Mouse (Mus musculus) forebrain, embryonic 15.5 days (tissue): ENCODE data around the gene Krt13. TPM values are rescaled to one million over a fixed set of nuclear protein-coding genes. Genes with fewer than 3 reads are reported as not detected.

Experiments used
- ATAC-seq: fragments of 200-750 bp; cut with Nextera tagmentation; replicated peaks from 2 replicates; pipeline ENCODE4 v1.8.0; 2017; ENCODE audit warnings: mild to moderate bottlenecking, moderate TSS enrichment, moderate library complexity
- H3K27ac ChIP-seq: fragments of 300-500 bp; sonication (generic); replicated peaks from 2 replicates; pipeline ENCODE4 v1.5.1; 2015; ENCODE audit warnings: mild to moderate bottlenecking, inconsistent platforms
- H3K27me3 ChIP-seq: fragments of 300-500 bp; sonication (generic); 2 replicates; pipeline ENCODE4 v1.6.1; 2015; ENCODE audit warnings: inconsistent platforms
- H3K36me3 ChIP-seq: fragments of 300-500 bp; sonication (generic); 2 replicates; pipeline ENCODE4 v1.6.1; 2015; ENCODE audit warnings: mild to moderate bottlenecking, inconsistent platforms
- H3K4me1 ChIP-seq: fragments of 300-500 bp; sonication (generic); 2 replicates; pipeline ENCODE4 v1.6.1; 2015; ENCODE audit warnings: inconsistent platforms
- H3K4me2 ChIP-seq: fragments of 300-500 bp; sonication (generic); replicated peaks from 2 replicates; pipeline ENCODE4 v1.6.1; 2015; ENCODE audit warnings: mild to moderate bottlenecking, inconsistent platforms
- H3K4me3 ChIP-seq: fragments of 300-500 bp; sonication (generic); 2 replicates; pipeline ENCODE4 v1.5.1; 2015; ENCODE audit warnings: mild to moderate bottlenecking, inconsistent platforms
- H3K9ac ChIP-seq: fragments of 300-500 bp; sonication (generic); replicated peaks from 2 replicates; pipeline ENCODE4 v1.6.1; 2015; ENCODE audit warnings: mild to moderate bottlenecking, inconsistent platforms
- H3K9me3 ChIP-seq: fragments of 300-500 bp; sonication (generic); 2 replicates; pipeline ENCODE4 v1.6.1; 2016; ENCODE audit warnings: inconsistent platforms
- WGBS: fragments of 180-500 bp; shearing (Covaris S2); methylation state at CpG from one replicate; pipeline ENCODE4 v1.1.7; 2015; ENCODE audit warnings: mixed read lengths; 5-methylcytosine and 5-hydroxymethylcytosine counted together
- polyA plus RNA-seq: library from polyadenylated mRNA; unstranded; fragments of >200 nt; fragmentation: Nextera tagmentation; extraction: Ambion mirVana; gene quantifications from 2 replicates; pipeline ENCODE4 v1.2.1, GENCODE M21; 2015

Gene Krt13
- polyA plus RNA-seq, 1 experiment from 2014 or later, result not detected

GRCm38 (mm10) chr11:100102693-100103429 lies 18.5 kb downstream of the Krt13 start:
- no peak overlapping the region for H3K4me3 ChIP-seq
- WGBS, result 69% methylated on average over 15 of the region's 15 CpGs
- no peaks in the 10 kb centered on the region for H3K27me3 ChIP-seq
- H3K4me2 ChIP-seq, result no peak overlapping the region
- H3K9me3 ChIP-seq, result no peaks in the 10 kb centered on the region
- H3K4me1 ChIP-seq, result no peaks in the 10 kb centered on the region
- H3K36me3 ChIP-seq, result no peaks in the 10 kb centered on the region
- no peak overlapping the region for H3K9ac ChIP-seq
- no peak for ATAC-seq
- H3K27ac ChIP-seq, result no peak overlapping the region

DNA sequence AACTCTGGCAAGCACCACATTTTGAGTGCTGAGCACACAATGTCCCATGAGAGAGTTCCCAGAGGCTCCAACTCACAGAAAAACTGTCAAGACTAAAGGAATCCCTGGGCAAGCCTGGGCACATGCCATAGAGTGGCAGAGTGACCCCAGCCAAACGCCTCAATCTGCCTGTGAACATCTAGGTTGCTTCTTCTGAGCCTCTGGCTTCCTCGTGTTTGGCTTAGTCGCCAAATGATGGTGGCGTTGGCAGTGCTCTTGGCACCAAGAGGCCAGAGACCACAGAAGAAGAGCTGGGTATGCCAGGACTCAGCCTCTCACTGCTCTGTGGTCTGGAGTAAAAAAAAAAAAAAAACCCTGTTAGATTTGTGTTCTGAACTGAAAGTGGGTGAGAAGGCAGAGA lies 21.0 kb downstream of the Krt13 start:
- Histone ChIP-seq H3K27me3 (no peaks in the 10 kb centered on the region), H3K9me3 (no peaks in the 10 kb centered on the region), H3K4me1 (no peaks in the 10 kb centered on the region), H3K36me3 (no peaks in the 10 kb centered on the region), H3K27ac (no peak overlapping the region), H3K4me2 (no peak overlapping the region), H3K9ac (no peak overlapping the region), H3K4me3 (no peak overlapping the region)
- 86% methylated on average over 4 of the region's 4 CpGs for WGBS
- no peak for ATAC-seq

DNA sequence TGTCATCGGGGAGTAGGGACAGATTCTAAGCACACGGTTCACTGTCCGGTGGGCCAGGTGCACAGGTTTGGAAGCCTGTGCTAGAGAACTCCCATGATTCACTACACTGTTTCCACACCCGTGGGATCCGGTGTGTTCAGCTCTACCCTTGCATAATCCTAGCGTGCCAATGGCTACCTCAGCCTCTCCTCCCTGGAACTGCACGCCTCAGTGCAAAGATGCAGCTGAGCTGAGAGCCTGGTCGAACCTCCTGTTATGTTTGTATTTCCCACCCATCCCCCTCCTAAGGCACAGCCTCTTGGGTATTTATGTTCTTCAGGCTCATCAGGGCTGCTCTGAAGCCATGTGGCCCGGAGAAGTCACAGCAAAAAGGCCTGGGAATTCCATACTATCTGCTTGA lies 23.5 kb downstream of the Krt13 start:
- no peak overlapping the region for H3K4me3 ChIP-seq
- ATAC-seq, result no peak
- no peaks in the 10 kb centered on the region for H3K36me3 ChIP-seq
- H3K9ac ChIP-seq, result no peak overlapping the region
- 86% methylated on average over 9 of the region's 9 CpGs for whole genome bisulfite sequencing
- H3K4me1 ChIP-seq, result no peaks in the 10 kb centered on the region
- H3K27ac ChIP-seq, result no peak overlapping the region
- H3K27me3 ChIP-seq, result no peaks in the 10 kb centered on the region
- H3K4me2 ChIP-seq, result no peak overlapping the region
- no peaks in the 10 kb centered on the region for H3K9me3 ChIP-seq

- no peaks in the 10 kb centered on the region for H3K4me1 ChIP-seq
- no peak for ATAC-seq
- H3K9me3 ChIP-seq, result no peaks in the 10 kb centered on the region
- H3K9ac ChIP-seq, result no peak within 1 kb of the TSS
- WGBS, result 45% methylated on average over 9 of the region's 9 CpGs
- H3K27ac ChIP-seq, result no peak within 1 kb of the TSS
- H3K4me3 ChIP-seq, result no peak within 1 kb of the TSS
- H3K27me3 ChIP-seq, result no peaks in the 10 kb centered on the region
- no peak within 1 kb of the TSS for H3K4me2 ChIP-seq
- no peaks in the 10 kb centered on the region for H3K36me3 ChIP-seq
Measured at GRCm38 (mm10) chr11:100096141-100096540, 25.2 kb downstream of the Krt13 start, which contains the start of gene Krt35. Gene Krt35, minus strand, starts transcription at chr11:100096241.

GRCm38 (mm10) chr11:100088378-100089025 lies 32.9 kb downstream of the Krt13 start:
- H3K4me2 ChIP-seq, result no peak overlapping the region
- 70% methylated on average over 7 of the region's 7 CpGs for WGBS
- H3K4me1 ChIP-seq, result no peaks in the 10 kb centered on the region

GRCm38 (mm10) chr11:100087861-100088260 lies 33.5 kb downstream of the Krt13 start, which contains the start of gene Krt32:
Gene Krt32, minus strand, starts transcription at chr11:100088226.
- Histone ChIP-seq H3K9ac (no peak within 1 kb of the TSS), H3K9me3 (no peaks in the 10 kb centered on the region), H3K4me2 (no peak within 1 kb of the TSS), H3K4me1 (no peaks in the 10 kb centered on the region), H3K4me3 (no peak within 1 kb of the TSS), H3K27me3 (no peaks in the 10 kb centered on the region), H3K27ac (no peak within 1 kb of the TSS), H3K36me3 (no peaks in the 10 kb centered on the region)
- 89% methylated on average over 10 of the region's 10 CpGs for WGBS
- no peak for ATAC-seq

More at GRCm38 (mm10) chr11:100088378-100089025, 32.9 kb downstream of the Krt13 start:
- ATAC-seq, result no peak
- Histone ChIP-seq H3K9ac (no peak overlapping the region), H3K36me3 (no peaks in the 10 kb centered on the region), H3K9me3 (no peaks in the 10 kb centered on the region), H3K27ac (no peak overlapping the region), H3K4me3 (no peak overlapping the region), H3K27me3 (no peaks in the 10 kb centered on the region)

- ATAC-seq, result no peak
- WGBS, result 58% methylated on average over 1 of the region's 1 CpGs
Measured at GRCm38 (mm10) chr11:100073873-100074272, 47.5 kb downstream of the Krt13 start.

More at GRCm38 (mm10) chr11:100073873-100074272, 47.5 kb downstream of the Krt13 start:
- no peaks in the 10 kb centered on the region for H3K27me3 ChIP-seq
- no peak overlapping the region for H3K4me2 ChIP-seq
- no peak overlapping the region for H3K9ac ChIP-seq
- H3K4me1 ChIP-seq, result no peaks in the 10 kb centered on the region
- H3K9me3 ChIP-seq, result no peaks in the 10 kb centered on the region
- H3K36me3 ChIP-seq, result no peaks in the 10 kb centered on the region
- no peak overlapping the region for H3K4me3 ChIP-seq
- H3K27ac ChIP-seq, result no peak overlapping the region

Other genes with a start within 250 kb of the Krt13 start
- gene Krtap9-1, start 248.2 kb downstream of the Krt13 start, polyA plus RNA-seq, result not detected in 2 replicates
- not detected in 2 replicates for gene Gm11567, start 242.4 kb downstream of the Krt13 start, polyA plus RNA-seq
- not detected in 2 replicates for gene Krtap31-1, start 213.6 kb downstream of the Krt13 start, polyA plus RNA-seq
- gene Gm11565, start 206.8 kb downstream of the Krt13 start, polyA plus RNA-seq, result not detected in 2 replicates
- not detected in 2 replicates for gene Krtap31-2, start 185.3 kb downstream of the Krt13 start, polyA plus RNA-seq
- not detected in 2 replicates for gene Krtap9-5, start 173.1 kb downstream of the Krt13 start, polyA plus RNA-seq
- not detected in 2 replicates for gene Krtap29-1, start 142.5 kb downstream of the Krt13 start, polyA plus RNA-seq
- gene Krtap16-1, start 135.0 kb downstream of the Krt13 start, polyA plus RNA-seq, result not detected in 2 replicates
- gene Krtap17-1, start 127.6 kb downstream of the Krt13 start, polyA plus RNA-seq, result not detected in 2 replicates
- gene Krt33a, start 105.4 kb downstream of the Krt13 start, polyA plus RNA-seq, result not detected in 2 replicates
- not detected in 2 replicates for gene Krt33b, start 91.7 kb downstream of the Krt13 start, polyA plus RNA-seq
- gene Krt34, start 80.0 kb downstream of the Krt13 start, polyA plus RNA-seq, result not detected in 2 replicates
- gene Krt31, start 71.0 kb downstream of the Krt13 start, polyA plus RNA-seq, result not detected in 2 replicates
- not detected in 2 replicates for gene Krt32, start 33.3 kb downstream of the Krt13 start, polyA plus RNA-seq
- not detected in 2 replicates for gene Krt35, start 25.3 kb downstream of the Krt13 start, polyA plus RNA-seq
- gene Krt36, start 15.9 kb downstream of the Krt13 start, polyA plus RNA-seq, result not detected in 2 replicates
- 0.60 TPM in 1 of 2 replicates, not detected in the other for gene Krt15, start 14.4 kb upstream of the Krt13 start, polyA plus RNA-seq
- 0.32 and 3.8 TPM in 2 replicates for gene Krt19, start 27.1 kb upstream of the Krt13 start, polyA plus RNA-seq
- gene Krt9, start 71.7 kb upstream of the Krt13 start, polyA plus RNA-seq, result not detected in 2 replicates
- 0.25 TPM in 1 of 2 replicates, not detected in the other for gene Krt14, start 86.0 kb upstream of the Krt13 start, polyA plus RNA-seq
- not detected in 2 replicates for gene Krt16, start 127.3 kb upstream of the Krt13 start, polyA plus RNA-seq
- gene Krt17, start 139.5 kb upstream of the Krt13 start, polyA plus RNA-seq, result 0.31 TPM in 1 of 2 replicates, not detected in the other
- not detected in 2 replicates for gene Krt42, start 148.3 kb upstream of the Krt13 start, polyA plus RNA-seq
- gene Eif1, start 198.3 kb upstream of the Krt13 start, polyA plus RNA-seq, result 1,252 and 1,271 TPM in 2 replicates
- gene Gast, start 212.8 kb upstream of the Krt13 start, polyA plus RNA-seq, result 0.57 and 0.78 TPM in 2 replicates
- 94.7 and 128 TPM in 2 replicates for gene Hap1, start 234.6 kb upstream of the Krt13 start, polyA plus RNA-seq